Mouse (Mus musculus) MEL (cell line): ENCODE data around the gene Zfp946.
A peak's percentile ranks its signal among the peaks of the same experiment; 100 is the strongest.

Source experiments
- CTCF ChIP-seq, 3 experiments: IDR thresholded peaks in 2 of 3; conservative IDR thresholded peaks in 1 of 3; 2 replicates each; pipeline ENCODE4 v1.5.1; 2011 to 2012; ENCODE audit warnings: low read length in 3 of 3, low read depth in 2 of 3, mild to moderate bottlenecking in 2 of 3, improper control_type of control experiment in 1 of 3, inconsistent platforms in 1 of 3, mixed read lengths in 1 of 3, moderate library complexity in 1 of 3; ENCODE audit not compliant: control insufficient read depth in 1 of 3, insufficient read depth in 1 of 3, poor library complexity in 1 of 3, severe bottlenecking in 1 of 3
- GATA1 ChIP-seq: IDR thresholded peaks from 2 replicates; pipeline ENCODE4 v1.6.1; 2011; ENCODE audit warnings: low read depth, low read length, improper control_type of control experiment
- POLR2A ChIP-seq, 2 experiments: IDR thresholded peaks; 2 replicates each; pipeline ENCODE4 v1.6.1; 2011 to 2012; ENCODE audit warnings: low read length in 2 of 2, mild to moderate bottlenecking in 2 of 2, control low read depth in 1 of 2, improper control_type of control experiment in 1 of 2, low read depth in 1 of 2, moderate library complexity in 1 of 2; ENCODE audit not compliant: control insufficient read depth in 1 of 2, insufficient read depth in 1 of 2, poor library complexity in 1 of 2
- SIN3A ChIP-seq: IDR thresholded peaks from 2 replicates; pipeline ENCODE4 v1.6.1; 2012; ENCODE audit warnings: low read length, improper control_type of control experiment, inconsistent platforms
- TAL1 ChIP-seq: IDR thresholded peaks from 2 replicates; pipeline ENCODE4 v1.6.1; 2012; ENCODE audit warnings: mild to moderate bottlenecking, inconsistent platforms, low read length, moderate library complexity, mixed read lengths

- TF ChIP-seq CTCF (IDR thresholded peaks at IDR 0.05 in 2 of 3, conservative IDR thresholded peaks at IDR 0.05 in 1 of 3; ENCODE audit: control insufficient read depth in 1 of 3, insufficient read depth in 1 of 3, low read depth in 2 of 3, low read length in 3 of 3, poor library complexity in 1 of 3, severe bottlenecking in 1 of 3) (peak; percentile 56 to 75 (median 61)), GATA1 (no peak), SIN3A (no peak), TAL1 (no peak), POLR2A (IDR thresholded peaks at IDR 0.05; ENCODE audit: control insufficient read depth in 1 of 2, insufficient read depth in 1 of 2, low read depth in 1 of 2, low read length in 2 of 2, poor library complexity in 1 of 2) (no peak)
Measured at GRCm38 (mm10) chr17:22410756-22411155, 13.3 kb upstream of the Zfp946 start.
